Mouse (Mus musculus) left cerebral cortex, adult 11 months (tissue): ENCODE measurements at regions not wholly inside any gene's neighbourhood (a gene's known extent, or its start where the extent isn't known, plus 50 kb on each side); places are given as distances from the start of the nearest gene placed in this dataset.

Experiments used
- DNase-seq: peaks from one replicate; pipeline ENCODE4 v3.0.0; 2022; ENCODE audit warnings: low spot score

DNA sequence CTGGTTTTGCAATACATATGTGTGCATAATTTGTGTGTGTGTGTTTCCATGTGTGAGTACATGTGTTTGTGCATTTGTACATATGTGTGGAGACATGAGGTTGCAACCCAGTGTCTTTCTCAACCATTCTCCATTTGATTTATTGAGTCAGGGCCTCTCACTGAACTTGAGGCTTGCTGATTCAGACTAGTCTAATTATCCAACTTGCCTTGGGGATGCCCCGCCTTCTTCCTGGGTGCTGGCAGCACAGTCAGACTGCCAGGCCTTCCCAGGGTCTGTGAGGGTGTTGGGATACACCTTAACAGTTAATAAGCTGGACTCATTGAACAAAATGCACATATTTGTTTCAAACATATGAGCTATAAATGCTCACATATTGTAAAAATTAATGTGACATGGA lies 56.1 kb upstream of the Pde7b start:
- DNase-seq: no peak

DNA sequence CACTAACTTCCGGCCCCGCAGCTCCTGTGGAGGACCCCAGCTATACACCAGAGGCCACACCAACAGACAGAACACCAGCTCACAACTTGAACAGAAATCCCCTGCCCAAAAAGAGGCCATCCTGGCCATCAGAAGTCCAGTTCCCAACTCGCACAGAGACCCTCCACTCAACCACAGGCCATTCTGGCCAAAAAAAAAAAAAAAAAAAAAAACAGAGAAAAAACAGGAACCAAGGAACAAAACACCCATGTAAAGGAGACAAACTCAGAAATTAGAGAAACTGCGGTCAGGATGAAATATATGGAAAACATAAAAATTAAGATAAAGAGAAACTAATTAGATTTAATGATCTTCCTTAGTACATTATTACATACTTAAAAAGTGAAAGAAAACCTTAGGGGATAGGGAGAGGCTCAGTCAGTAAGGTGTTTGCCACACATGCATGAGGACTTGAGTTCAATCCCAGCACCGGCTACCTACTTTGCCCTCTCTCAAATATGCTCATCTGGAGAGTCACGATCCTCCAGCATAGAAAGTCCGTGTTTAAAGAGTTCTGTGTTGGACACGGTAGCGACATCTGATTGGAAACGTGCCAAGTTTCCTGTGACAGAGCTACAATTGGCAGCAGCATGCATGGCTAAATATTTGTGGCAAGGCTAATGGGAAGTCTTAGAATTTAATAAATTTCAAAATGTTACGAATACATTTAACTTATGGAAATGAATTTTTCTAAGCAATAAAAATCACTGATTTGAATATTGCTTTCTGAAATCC lies 51.9 kb upstream of the Pde7b start:
- no peak for DNase-seq

DNA sequence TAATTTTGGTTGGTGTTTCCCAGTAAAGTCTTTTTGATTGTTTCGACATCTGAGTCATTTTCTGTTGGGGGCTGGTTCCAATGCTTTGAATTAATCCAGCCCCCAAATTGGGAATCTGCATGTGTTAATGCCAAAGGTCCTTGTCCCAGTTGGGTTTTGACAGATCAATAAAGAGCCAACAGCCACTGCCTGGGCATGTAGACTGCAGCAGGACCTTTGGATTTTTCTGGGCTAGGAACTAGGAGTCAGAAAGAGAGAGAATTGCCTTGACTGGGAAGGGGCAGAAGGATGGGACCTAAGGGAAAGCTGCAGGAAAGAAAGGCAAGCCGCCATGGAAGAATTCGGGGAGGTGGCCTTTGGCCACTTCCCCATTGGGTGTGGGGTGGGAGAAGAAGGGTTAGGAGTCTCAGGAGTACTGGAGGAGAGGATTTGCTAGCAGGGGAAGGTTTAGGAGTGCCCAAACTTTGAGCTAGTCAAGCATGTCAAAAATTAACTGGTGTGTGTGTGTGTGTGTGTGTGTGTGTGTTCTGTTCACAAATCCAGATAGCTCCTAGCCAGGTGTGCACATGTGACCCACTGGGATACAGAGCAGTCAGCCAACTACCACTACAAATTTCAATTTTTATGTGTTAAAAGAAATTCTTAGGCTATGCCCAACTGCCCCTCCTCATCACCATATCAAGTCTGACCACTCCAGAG lies 51.0 kb upstream of the Pde7b start:
- DNase-seq: no peak
